ENCODE assay signal across 27 mouse cellular contexts in genomic region chr9:105928406-105929071, GRCm38 (mm10). TPM values are rescaled to one million over a fixed set of nuclear protein-coding genes. Genes with fewer than 3 reads are reported as not detected.
DNase-seq lines count a peak whose midpoint lies in the region; ATAC-seq and TF ChIP-seq lines count a peak whose summit lies in the region.
"Had no signal": no experiment of that assay in that cellular context is flagged by ENCODE, and none has a peak within 500 bp of the region (broad histone marks: within the 10 kb centered on the region; RNA-seq: fewer than 3 reads in every experiment).

No protein-coding gene starts in this region.

- no peak overlapping the region for H3K4me3 ChIP-seq in forebrain, embryonic 15.5 days
- H3K4me3 ChIP-seq in forebrain, embryonic 11.5 days (ENCODE audit: low read depth, low read length) = no peak overlapping the region
- no peak overlapping the region for H3K4me3 ChIP-seq in midbrain, embryonic 15.5 days
- no peak overlapping the region for H3K4me3 ChIP-seq in midbrain, embryonic 10.5 days
- no peak overlapping the region for H3K4me3 ChIP-seq in forebrain, embryonic 16.5 days (replicated peaks; ENCODE audit: low read length)
- no peak overlapping the region for H3K4me3 ChIP-seq in midbrain, postnatal 0 days (ENCODE audit: low read depth, low read length)
- H3K4me3 ChIP-seq: embryonic facial prominence, embryonic 12.5 days; limb, embryonic 10.5 days; limb, embryonic 15.5 days; liver, embryonic 13.5 days; megakaryocyte, embryonic 14.5 days had no signal

- no peaks in the 10 kb centered on the region for H3K36me3 ChIP-seq in forebrain, embryonic 15.5 days
- H3K36me3 ChIP-seq in forebrain, embryonic 11.5 days (ENCODE audit: control insufficient read depth, insufficient read depth, low read length) = no peaks in the 10 kb centered on the region
- no peaks in the 10 kb centered on the region for H3K36me3 ChIP-seq in midbrain, embryonic 15.5 days (replicated peaks)
- no peaks in the 10 kb centered on the region for H3K36me3 ChIP-seq in midbrain, embryonic 10.5 days
- no peaks in the 10 kb centered on the region for H3K36me3 ChIP-seq in forebrain, embryonic 16.5 days (ENCODE audit: control insufficient read depth, insufficient read depth)
- H3K36me3 ChIP-seq in midbrain, postnatal 0 days (ENCODE audit: insufficient read depth, low read length) = no peaks in the 10 kb centered on the region
- H3K36me3 ChIP-seq: embryonic facial prominence, embryonic 12.5 days; limb, embryonic 10.5 days; limb, embryonic 15.5 days; liver, embryonic 13.5 days had no signal

- peak overlapping the region; percentile 72 for H3K27ac ChIP-seq in forebrain, embryonic 15.5 days (replicated peaks)
- H3K27ac ChIP-seq in forebrain, embryonic 11.5 days (ENCODE audit: low read depth, low read length) = no peak overlapping the region
- H3K27ac ChIP-seq in midbrain, embryonic 15.5 days = peak overlapping the region; percentile 47
- H3K27ac ChIP-seq in midbrain, embryonic 10.5 days (replicated peaks) = no peak overlapping the region
- H3K27ac ChIP-seq in forebrain, embryonic 16.5 days (ENCODE audit: low read length) = peak overlapping the region; percentile 29
- H3K27ac ChIP-seq in midbrain, postnatal 0 days (ENCODE audit: low read depth, low read length) = peak overlapping the region; percentile 32; the same call in 1 of the 2 replicates
- H3K27ac ChIP-seq: embryonic facial prominence, embryonic 12.5 days; limb, embryonic 10.5 days; limb, embryonic 15.5 days; liver, embryonic 13.5 days had no signal

- no peak overlapping the region for H3K4me2 ChIP-seq in forebrain, embryonic 15.5 days (replicated peaks)
- no peak overlapping the region for H3K4me2 ChIP-seq in forebrain, embryonic 11.5 days (ENCODE audit: low read depth, low read length, severe bottlenecking)
- no peak overlapping the region for H3K4me2 ChIP-seq in midbrain, embryonic 15.5 days
- no peak overlapping the region for H3K4me2 ChIP-seq in forebrain, embryonic 16.5 days (ENCODE audit: low read length)
- H3K4me2 ChIP-seq in midbrain, postnatal 0 days (ENCODE audit: low read depth, low read length, poor library complexity, severe bottlenecking) = no peak overlapping the region
- H3K4me2 ChIP-seq: embryonic facial prominence, embryonic 12.5 days; limb, embryonic 15.5 days; liver, embryonic 13.5 days had no signal

- H3K27me3 ChIP-seq in forebrain, embryonic 15.5 days = no peaks in the 10 kb centered on the region
- H3K27me3 ChIP-seq in forebrain, embryonic 11.5 days (ENCODE audit: control insufficient read depth, insufficient read depth, low read length) = no peaks in the 10 kb centered on the region
- no peaks in the 10 kb centered on the region for H3K27me3 ChIP-seq in midbrain, embryonic 15.5 days (replicated peaks)
- no peaks in the 10 kb centered on the region for H3K27me3 ChIP-seq in midbrain, embryonic 10.5 days (ENCODE audit: low read depth, poor library complexity, severe bottlenecking)
- H3K27me3 ChIP-seq in forebrain, embryonic 16.5 days (replicated peaks; ENCODE audit: control insufficient read depth, insufficient read depth, low read length) = no peaks in the 10 kb centered on the region
- no peaks in the 10 kb centered on the region for H3K27me3 ChIP-seq in midbrain, postnatal 0 days (ENCODE audit: insufficient read depth, low read length)
- H3K27me3 ChIP-seq: embryonic facial prominence, embryonic 12.5 days; limb, embryonic 15.5 days; liver, embryonic 13.5 days; megakaryocyte, embryonic 14.5 days had no signal

- no peaks in the 10 kb centered on the region for H3K9me3 ChIP-seq in forebrain, embryonic 15.5 days
- no peaks in the 10 kb centered on the region for H3K9me3 ChIP-seq in forebrain, embryonic 11.5 days (ENCODE audit: control insufficient read depth, low read length)
- no peaks in the 10 kb centered on the region for H3K9me3 ChIP-seq in midbrain, embryonic 15.5 days
- no peaks in the 10 kb centered on the region for H3K9me3 ChIP-seq in midbrain, embryonic 10.5 days (replicated peaks)
- H3K9me3 ChIP-seq in forebrain, embryonic 16.5 days (ENCODE audit: control insufficient read depth, low read length) = no peaks in the 10 kb centered on the region
- H3K9me3 ChIP-seq in midbrain, postnatal 0 days (ENCODE audit: low read length) = no peaks in the 10 kb centered on the region
- H3K9me3 ChIP-seq: embryonic facial prominence, embryonic 12.5 days; limb, embryonic 10.5 days; limb, embryonic 15.5 days; liver, embryonic 13.5 days had no signal

- DNase-seq in forebrain, embryonic 11.5 days (ENCODE audit: low spot score) = no peak
- no peak for DNase-seq in midbrain, embryonic 10.5 days (ENCODE audit: low spot score)
- DNase-seq in midbrain, postnatal 0 days (ENCODE audit: low spot score) = peak; percentile 14
- DNase-seq in spleen, postnatal 14 days (ENCODE audit: low spot score in 2 of 2) = no peak
- DNase-seq: adrenal gland, postnatal 25 days; cerebellum, adult 2 months; heart, postnatal 14 days; kidney, adult 9 months; kidney, postnatal 10 days; layer of hippocampus, postnatal 36 days; liver, embryonic 13.5 days; lung, adult 18-20 months; lung, postnatal 4 days; right cerebral cortex, postnatal 25 days; thymus, adult 18-20 months; thymus, postnatal 25 days had no signal

- no peak overlapping the region for H3K9ac ChIP-seq in forebrain, embryonic 15.5 days (replicated peaks)
- no peak overlapping the region for H3K9ac ChIP-seq in forebrain, embryonic 11.5 days (ENCODE audit: low read length)
- H3K9ac ChIP-seq in midbrain, embryonic 15.5 days = no peak overlapping the region
- no peak overlapping the region for H3K9ac ChIP-seq in forebrain, embryonic 16.5 days (replicated peaks; ENCODE audit: low read depth, low read length)
- H3K9ac ChIP-seq in midbrain, postnatal 0 days (replicated peaks; ENCODE audit: low read length, poor library complexity, severe bottlenecking) = no peak overlapping the region
- H3K9ac ChIP-seq: embryonic facial prominence, embryonic 12.5 days; limb, embryonic 15.5 days; liver, embryonic 13.5 days had no signal

- H3K4me1 ChIP-seq in forebrain, embryonic 15.5 days = peaks cover 7% of the 10 kb centered on the region; the same call in 1 of the 2 replicates
- no peaks in the 10 kb centered on the region for H3K4me1 ChIP-seq in forebrain, embryonic 11.5 days (replicated peaks; ENCODE audit: control insufficient read depth, insufficient read depth, low read length)
- H3K4me1 ChIP-seq in midbrain, embryonic 15.5 days = peaks cover 4% of the 10 kb centered on the region; the same call in 1 of the 2 replicates
- H3K4me1 ChIP-seq in midbrain, embryonic 10.5 days = no peaks in the 10 kb centered on the region
- H3K4me1 ChIP-seq in forebrain, embryonic 16.5 days (replicated peaks; ENCODE audit: control insufficient read depth, insufficient read depth, low read length) = peaks cover 5% of the 10 kb centered on the region; the same call in 1 of the 2 replicates
- H3K4me1 ChIP-seq in midbrain, postnatal 0 days (ENCODE audit: insufficient read depth, low read length) = no peaks in the 10 kb centered on the region
- H3K4me1 ChIP-seq: embryonic facial prominence, embryonic 12.5 days; limb, embryonic 10.5 days; limb, embryonic 15.5 days; liver, embryonic 13.5 days; megakaryocyte, embryonic 14.5 days had no signal

- ATAC-seq in forebrain, embryonic 15.5 days (replicated peaks) = peak; percentile 63
- no peak for ATAC-seq in forebrain, embryonic 11.5 days (replicated peaks; ENCODE audit: low FRiP score)
- no peak for ATAC-seq in midbrain, embryonic 15.5 days (replicated peaks)
- peak; percentile 87 for ATAC-seq in forebrain, embryonic 16.5 days
- ATAC-seq in midbrain, postnatal 0 days (ENCODE audit: low FRiP score) = no peak
- ATAC-seq: CD4-positive, CD25-positive, alpha-beta regulatory T cell, adult 4 months; intestine, postnatal 0 days; lung, postnatal 0 days had no signal

- 46% methylated on average over 6 of the region's 6 CpGs for WGBS in forebrain, embryonic 15.5 days
- WGBS in forebrain, embryonic 11.5 days = 71% methylated on average over 6 of the region's 6 CpGs
- WGBS in midbrain, embryonic 15.5 days = 49% methylated on average over 6 of the region's 6 CpGs
- 82% methylated on average over 6 of the region's 6 CpGs for WGBS in midbrain, embryonic 10.5 days
- 47% methylated on average over 6 of the region's 6 CpGs for WGBS in forebrain, embryonic 16.5 days
- WGBS in midbrain, postnatal 0 days = 49% methylated on average over 6 of the region's 6 CpGs

- TF ChIP-seq CTCF in midbrain, postnatal 0 days (IDR thresholded peaks at IDR 0.05) = no peak

RNA-seq across cellular contexts. Expression of gene Col6a5, which starts 31.9 kb away (rescaled TPM):
- 0.32 and 0.38 TPM in 2 replicates for polyA plus RNA-seq in forebrain, embryonic 15.5 days (2015; fragmentation: Nextera tagmentation; extraction: Ambion mirVana)
- polyA plus RNA-seq in forebrain, embryonic 11.5 days (2014; fragmentation: Nextera tagmentation; extraction: Ambion mirVana) = not detected in 2 replicates
- polyA plus RNA-seq in midbrain, embryonic 15.5 days (2015; fragmentation: Nextera tagmentation; extraction: Ambion mirVana) = 0.15 and 0.52 TPM in 2 replicates
- polyA plus RNA-seq in midbrain, embryonic 10.5 days (2016; fragmentation: Nextera tagmentation; extraction: Ambion mirVana) = not detected in 2 replicates
- polyA plus RNA-seq in forebrain, embryonic 16.5 days (2015; fragmentation: Nextera tagmentation; extraction: Ambion mirVana) = 0.16 and 0.28 TPM in 2 replicates
- total RNA-seq in midbrain, postnatal 0 days (2014; rRNA removed) = 0.42 and 0.49 TPM in 2 replicates
- 0.36 and 0.45 TPM in 2 replicates for polyA plus RNA-seq in midbrain, postnatal 0 days (2015; fragmentation: Nextera tagmentation; extraction: Ambion mirVana)
- total RNA-seq: monocyte, adult 5-6 weeks had no signal

Comparison
In these comparisons a context has a peak if more than half of its experiments do, and no peak if none do; other contexts are left out.
1. ATAC-seq: peak in forebrain, embryonic 15.5 days (single experiment) and forebrain, embryonic 16.5 days (single experiment); none in forebrain, embryonic 11.5 days (single experiment), midbrain, embryonic 15.5 days (single experiment) and midbrain, postnatal 0 days (single experiment).
2. H3K27ac ChIP-seq: peak in forebrain, embryonic 15.5 days (single experiment), midbrain, embryonic 15.5 days (single experiment), forebrain, embryonic 16.5 days (single experiment) and midbrain, postnatal 0 days (single experiment); none in forebrain, embryonic 11.5 days (single experiment) and midbrain, embryonic 10.5 days (single experiment).